Mouse (Mus musculus) T-helper 17 cell (primary cell): ENCODE data around the gene Pibf1.

Experiments
- in situ Hi-C, 2 experiments: fragments of 300-600 bp; cut with MboI, MseI; formaldehyde crosslinking; loops; 1 replicate in 1 of 2; 2 replicates in 1 of 2; pipeline ENCODE4 v1.15.1; 2025; ENCODE audit warnings: high pct_unique_total_duplicates in 2 of 2

Gene Pibf1

DNA sequence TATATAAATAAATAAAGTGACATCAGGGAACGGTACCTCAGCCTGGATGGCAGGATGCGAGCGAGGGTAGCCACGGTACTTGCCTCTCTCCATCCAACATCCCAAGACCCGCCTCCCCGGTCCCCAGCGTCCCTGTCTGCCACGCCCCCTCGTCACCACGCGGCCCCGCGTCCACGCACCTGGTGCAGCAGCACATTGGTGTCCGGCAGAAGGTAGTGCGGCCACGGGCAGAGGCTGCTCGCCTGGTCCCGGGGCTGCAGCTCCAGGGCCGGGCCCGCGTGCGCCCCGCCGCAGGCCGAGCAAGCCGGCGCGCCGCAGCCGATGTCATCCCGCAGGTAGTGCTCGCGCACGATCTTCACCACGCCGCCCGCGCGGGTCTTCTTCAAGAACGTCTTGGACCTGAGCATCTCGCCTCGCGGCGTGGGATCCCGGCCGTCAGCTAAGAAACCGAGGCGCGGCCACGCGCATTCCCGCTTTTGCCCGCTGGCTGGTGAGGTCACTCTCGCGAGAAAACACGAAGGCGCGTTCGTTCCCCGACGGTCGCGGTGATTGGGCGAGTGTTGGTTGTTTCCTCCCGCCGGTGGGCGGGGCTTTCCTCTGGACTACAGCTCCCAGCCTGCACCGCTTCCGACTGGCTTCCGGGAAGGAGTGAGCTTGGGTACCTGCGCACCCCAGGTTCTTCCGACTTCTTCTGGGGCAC is at the start of gene Pibf1, which contains the start of gene Dis3:
Gene Pibf1, plus strand, starts transcription at position 158 of the 700 bp plus-strand sequence.
Gene Dis3, minus strand, starts transcription at position 504 of the 700 bp plus-strand sequence.
- in situ Hi-C loops, result loop anchor here in 1 of 2 experiments (5.0 kb wide), 1 partner anchor 42 kb away; no protein-coding TSS in a partner anchor

GRCm38 (mm10) chr14:99058959-99059586 is 40.2 kb upstream of the Pibf1 start:
- in situ Hi-C loops, result loop anchor here (5.0 kb wide), 2 partner anchors 33 to 38 kb away; partner anchors contain the start of genes Dis3 (in 1 of the 2) and Pibf1 (in 1 of the 2)

GRCm38 (mm10) chr14:99060616-99061015 is 38.6 kb upstream of the Pibf1 start:
- in situ Hi-C loops, result no loop called here

- in situ Hi-C loops, result no loop called here
Observed at GRCm38 (mm10) chr14:99063091-99063490, 36.1 kb upstream of the Pibf1 start.

DNA sequence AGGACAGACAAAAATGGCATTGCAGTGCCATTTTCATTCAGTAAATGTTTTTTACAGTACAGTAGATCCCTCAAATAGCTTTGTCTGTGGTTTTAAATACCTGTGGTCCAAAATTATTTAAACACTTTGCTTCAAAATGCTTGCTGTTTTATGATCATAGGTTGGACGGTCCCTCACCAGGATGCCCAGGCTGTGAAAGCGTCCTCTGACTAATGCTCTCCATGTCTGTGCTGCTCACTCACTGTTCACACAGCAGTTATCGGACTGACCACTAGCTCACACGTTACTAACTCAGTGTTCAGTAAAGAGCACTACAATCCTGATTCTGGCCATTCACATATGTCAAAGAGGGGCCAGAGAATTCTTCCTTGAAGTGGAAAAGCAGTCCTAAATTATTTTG is 28.1 kb upstream of the Pibf1 start:
- in situ Hi-C loops, result no loop called here

DNA sequence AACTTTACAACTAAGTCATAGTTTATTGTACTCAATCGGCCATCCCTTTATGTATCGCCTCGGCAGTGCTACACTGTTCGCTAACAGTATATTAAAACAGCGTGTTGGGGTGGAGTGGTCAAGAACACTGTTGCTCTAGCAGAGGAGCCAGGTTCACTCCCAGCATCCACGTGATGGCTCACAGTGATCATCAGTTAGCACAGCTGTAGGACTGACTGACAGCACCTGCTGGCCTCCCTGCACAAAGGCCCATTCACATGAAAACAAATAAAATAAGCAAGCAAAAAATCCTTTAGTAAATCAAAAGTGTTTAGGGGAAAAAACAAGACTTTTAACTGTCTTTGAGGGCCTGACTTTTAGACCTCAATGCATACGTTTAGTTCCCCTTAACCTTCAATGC is 10.3 kb upstream of the Pibf1 start:
- in situ Hi-C loops, result no loop called here

GRCm38 (mm10) chr14:99099967-99100587 is 853 bp downstream of the Pibf1 start:
- in situ Hi-C loops, result loop anchor here in 1 of 2 experiments (5.0 kb wide), 1 partner anchor 43 kb away; no protein-coding TSS in a partner anchor

DNA sequence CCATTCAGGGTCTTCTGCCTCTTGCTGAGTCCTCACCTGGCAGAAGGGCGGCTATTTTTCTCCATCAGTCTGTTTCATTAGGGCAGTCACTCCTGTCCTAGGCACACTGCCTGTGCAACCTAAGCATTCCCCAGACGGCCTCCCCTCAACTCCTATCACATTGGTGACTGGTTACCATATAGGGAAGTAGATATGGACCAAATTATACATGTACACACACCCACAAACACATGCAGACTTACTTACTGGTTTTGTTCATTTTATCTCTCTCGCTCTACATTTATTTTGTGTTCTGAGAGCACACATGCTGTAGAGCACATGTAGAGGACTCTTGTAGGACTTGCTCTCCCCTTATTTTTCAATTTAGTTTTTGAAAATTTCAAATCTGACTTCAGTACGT is 3.8 kb downstream of the Pibf1 start:
- in situ Hi-C loops, result no loop called here

GRCm38 (mm10) chr14:99104542-99105123 is 5.4 kb downstream of the Pibf1 start:
- in situ Hi-C loops, result no loop called here

DNA sequence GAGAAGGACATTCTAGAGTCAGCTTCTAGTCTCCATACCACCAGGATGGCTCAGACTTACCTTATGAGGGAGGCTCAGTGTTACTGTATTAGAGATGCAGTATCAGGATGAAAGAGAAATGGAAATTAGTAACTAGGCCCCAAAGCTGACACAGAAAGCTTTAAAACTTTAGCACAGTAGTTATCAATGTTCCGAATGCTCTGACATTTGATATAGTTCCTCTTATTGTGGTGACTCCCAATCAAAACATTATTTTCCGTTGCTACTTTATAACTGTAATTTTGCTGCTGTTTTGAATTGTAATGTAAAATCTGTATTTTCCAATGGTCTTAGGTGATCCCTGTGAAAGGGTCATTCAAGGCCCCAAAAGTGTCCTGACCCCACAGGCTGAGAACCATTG is 7.4 kb downstream of the Pibf1 start:
- in situ Hi-C loops, result no loop called here

GRCm38 (mm10) chr14:99107631-99108187 is 8.5 kb downstream of the Pibf1 start:
- in situ Hi-C loops, result no loop called here

DNA sequence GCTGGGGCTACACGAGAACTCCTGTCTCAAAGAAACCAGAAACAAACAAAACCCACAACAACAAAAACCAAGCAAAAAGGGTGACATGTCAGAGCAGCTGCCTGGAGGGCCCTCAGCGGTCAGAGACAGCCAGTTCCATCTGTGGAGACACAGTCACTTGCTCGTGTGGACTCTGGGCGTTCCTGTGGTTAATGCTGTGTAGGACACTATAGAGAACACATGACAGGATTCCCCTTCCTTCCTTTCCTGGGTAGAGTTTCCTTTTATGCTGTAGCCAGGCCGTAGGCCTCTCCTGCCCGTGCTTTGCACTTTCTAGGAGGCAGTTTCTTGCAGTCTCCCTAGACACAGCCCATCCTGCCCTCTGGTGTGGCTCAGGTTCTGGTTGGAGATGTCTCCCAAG is 9.5 kb downstream of the Pibf1 start:
- in situ Hi-C loops, result no loop called here

DNA sequence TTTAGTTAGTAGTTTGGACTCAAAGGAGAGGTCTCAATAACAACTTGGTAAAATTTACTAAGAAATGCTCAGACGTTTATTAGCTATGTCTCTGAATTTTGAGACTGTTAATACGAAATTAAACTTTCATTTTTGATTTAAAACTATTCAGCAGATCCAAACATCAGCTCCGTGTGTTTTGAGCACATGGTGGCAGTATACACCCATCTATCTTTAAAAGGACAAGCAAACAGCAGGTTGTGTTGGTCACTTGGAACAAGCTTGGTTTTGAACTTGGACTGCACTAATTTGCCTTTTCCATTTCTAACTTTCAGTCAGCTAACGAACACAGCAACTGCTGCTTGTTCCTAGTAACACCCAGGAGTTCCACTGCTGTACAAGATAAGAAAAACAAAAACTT is 18.4 kb downstream of the Pibf1 start:
- in situ Hi-C loops, result no loop called here

DNA sequence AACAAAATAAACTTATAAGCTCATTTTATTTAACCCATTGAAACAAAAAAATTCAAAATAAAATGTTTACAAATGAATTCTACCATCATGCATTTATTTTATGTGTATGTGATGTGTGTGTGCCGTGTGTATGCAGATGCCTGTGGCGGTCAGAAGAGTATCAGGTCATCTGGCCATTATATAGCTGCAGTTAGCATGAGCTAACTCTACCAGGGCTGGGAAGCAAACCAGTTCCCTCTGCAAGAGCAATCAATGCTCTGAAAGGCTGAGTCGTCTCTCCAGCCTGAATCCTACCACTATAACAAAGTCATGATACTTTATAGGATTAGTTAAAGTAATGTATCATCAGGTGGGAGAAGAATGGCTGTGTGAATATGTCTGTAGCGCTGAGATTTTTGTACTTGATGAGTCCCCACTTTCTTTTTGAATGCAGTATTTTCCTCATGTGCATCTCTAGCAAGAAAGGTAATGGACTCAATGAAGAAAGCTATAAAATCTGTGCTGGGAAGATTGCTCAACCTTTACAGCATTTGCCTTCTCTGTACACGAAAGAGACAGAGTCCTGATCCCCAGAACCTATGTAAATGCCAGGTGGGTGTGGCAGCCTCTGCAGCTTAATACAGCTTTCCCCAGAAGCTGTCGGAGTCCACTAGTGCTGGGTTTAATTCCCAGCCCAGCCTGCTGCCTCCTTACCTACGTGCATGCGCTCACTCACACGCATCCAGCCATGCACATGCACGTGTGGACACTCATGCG is 22.5 kb downstream of the Pibf1 start:
- in situ Hi-C loops, result no loop called here

DNA sequence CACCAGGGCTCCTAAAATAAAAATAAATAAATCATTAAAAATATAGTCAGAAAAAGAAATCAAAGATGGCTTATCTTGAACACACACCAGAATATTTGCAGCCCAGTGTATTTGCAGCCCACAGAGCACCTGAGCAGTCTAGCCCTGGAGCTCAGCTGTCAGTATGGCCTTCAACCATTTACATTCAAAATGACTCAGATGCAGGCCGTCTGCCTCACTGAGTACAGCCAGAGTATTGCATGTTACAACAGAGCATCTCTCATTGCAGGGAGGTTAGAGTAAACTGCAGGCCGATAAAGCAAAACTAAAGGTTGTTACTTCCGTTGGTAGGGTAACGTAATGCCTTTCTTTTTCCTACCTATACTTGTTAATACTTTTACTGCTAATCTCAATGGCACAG is 24.9 kb downstream of the Pibf1 start:
- in situ Hi-C loops, result no loop called here

- in situ Hi-C loops, result no loop called here
Observed at GRCm38 (mm10) chr14:99126713-99127112, 27.5 kb downstream of the Pibf1 start.

GRCm38 (mm10) chr14:99127509-99127908 is 28.3 kb downstream of the Pibf1 start:
- in situ Hi-C loops, result no loop called here

- in situ Hi-C loops, result no loop called here
Observed at GRCm38 (mm10) chr14:99129050-99129449, 29.8 kb downstream of the Pibf1 start.

- in situ Hi-C loops, result no loop called here
Observed at GRCm38 (mm10) chr14:99134048-99134447, 34.8 kb downstream of the Pibf1 start.

- in situ Hi-C loops, result no loop called here
Observed at GRCm38 (mm10) chr14:99135761-99136160, 36.5 kb downstream of the Pibf1 start.

GRCm38 (mm10) chr14:99136297-99136696 is 37.1 kb downstream of the Pibf1 start:
- in situ Hi-C loops, result no loop called here
